In genomic region chr9:91981955-91982621, GRCm38 (mm10) we compare ENCODE assay signal across 21 mouse cellular contexts.
DNase-seq lines count a peak whose midpoint lies in the region; ATAC-seq and TF ChIP-seq lines count a peak whose summit lies in the region.
"Had no signal": no experiment of that assay in that cellular context is flagged by ENCODE, and none has a peak within 500 bp of the region (broad histone marks: within the 10 kb centered on the region; RNA-seq: fewer than 3 reads in every experiment).

No protein-coding gene starts in this region.

- WGBS in kidney, adult 2 months = 19% methylated on average over 9 of the region's 9 CpGs
- 54% methylated on average over 9 of the region's 9 CpGs for WGBS in lung, embryonic 14.5 days
- WGBS in hindbrain, postnatal 0 days = 63% methylated on average over 9 of the region's 9 CpGs

- H3K9ac ChIP-seq in lung, embryonic 14.5 days = no peak overlapping the region
- no peak overlapping the region for H3K9ac ChIP-seq in hindbrain, postnatal 0 days (replicated peaks; ENCODE audit: low read length)
- H3K9ac ChIP-seq: embryonic facial prominence, embryonic 12.5 days; forebrain, embryonic 15.5 days; heart, embryonic 15.5 days; hindbrain, embryonic 14.5 days; limb, embryonic 12.5 days; liver, embryonic 13.5 days had no signal

- no peak overlapping the region for H3K4me2 ChIP-seq in lung, embryonic 14.5 days
- H3K4me2 ChIP-seq in myocyte (ENCODE audit: low read depth) = peak overlapping the region; percentile 40
- no peak overlapping the region for H3K4me2 ChIP-seq in hindbrain, postnatal 0 days (ENCODE audit: low read depth, low read length)
- H3K4me2 ChIP-seq: embryonic facial prominence, embryonic 12.5 days; forebrain, embryonic 15.5 days; heart, embryonic 15.5 days; hindbrain, embryonic 14.5 days; limb, embryonic 12.5 days; liver, embryonic 13.5 days had no signal

- peaks cover 3% of the 10 kb centered on the region; the same call in 1 of the 2 replicates for H3K4me1 ChIP-seq in kidney, adult 2 months (ENCODE audit: control insufficient read depth, insufficient read depth, low read length)
- H3K4me1 ChIP-seq in lung, embryonic 14.5 days (ENCODE audit: insufficient read depth) = no peaks in the 10 kb centered on the region
- no peaks in the 10 kb centered on the region for H3K4me1 ChIP-seq in hindbrain, postnatal 0 days (ENCODE audit: insufficient read depth, low read length)
- H3K4me1 ChIP-seq: embryonic facial prominence, embryonic 12.5 days; heart, embryonic 15.5 days; limb, embryonic 12.5 days; liver, embryonic 13.5 days; midbrain, embryonic 10.5 days had no signal

- no peak overlapping the region for H3K27ac ChIP-seq in kidney, adult 2 months (ENCODE audit: insufficient read depth, low read depth, low read length)
- no peak overlapping the region for H3K27ac ChIP-seq in lung, embryonic 14.5 days (ENCODE audit: low read depth)
- H3K27ac ChIP-seq in hindbrain, postnatal 0 days = no peak overlapping the region
- H3K27ac ChIP-seq: embryonic facial prominence, embryonic 12.5 days; forebrain, embryonic 15.5 days; heart, embryonic 15.5 days; hindbrain, embryonic 14.5 days; limb, embryonic 12.5 days; liver, embryonic 13.5 days; midbrain, embryonic 10.5 days had no signal

- no peaks in the 10 kb centered on the region for H3K27me3 ChIP-seq in kidney, adult 2 months (replicated peaks; ENCODE audit: control insufficient read depth, insufficient read depth, low read length)
- no peaks in the 10 kb centered on the region for H3K27me3 ChIP-seq in lung, embryonic 14.5 days (ENCODE audit: insufficient read depth, low read length)
- H3K27me3 ChIP-seq in myocyte (ENCODE audit: control insufficient read depth, insufficient read depth, insufficient read length) = no peaks in the 10 kb centered on the region
- H3K27me3 ChIP-seq in hindbrain, postnatal 0 days (ENCODE audit: insufficient read depth, low read length) = no peaks in the 10 kb centered on the region
- H3K27me3 ChIP-seq: embryonic facial prominence, embryonic 12.5 days; forebrain, embryonic 15.5 days; heart, embryonic 15.5 days; limb, embryonic 12.5 days; liver, embryonic 13.5 days had no signal

- no peaks in the 10 kb centered on the region for H3K79me2 ChIP-seq in myocyte (ENCODE audit: control insufficient read depth, insufficient read depth)

- no peaks in the 10 kb centered on the region for H3K36me3 ChIP-seq in kidney, adult 2 months (ENCODE audit: control insufficient read depth, insufficient read depth, low read length)
- no peaks in the 10 kb centered on the region for H3K36me3 ChIP-seq in lung, embryonic 14.5 days (ENCODE audit: insufficient read depth)
- H3K36me3 ChIP-seq in myocyte (ENCODE audit: control insufficient read depth, insufficient read depth) = no peaks in the 10 kb centered on the region
- no peaks in the 10 kb centered on the region for H3K36me3 ChIP-seq in hindbrain, postnatal 0 days (ENCODE audit: insufficient read depth, low read length)
- H3K36me3 ChIP-seq: embryonic facial prominence, embryonic 12.5 days; forebrain, embryonic 15.5 days; heart, embryonic 15.5 days; limb, embryonic 12.5 days; liver, embryonic 13.5 days; midbrain, embryonic 10.5 days had no signal

- ATAC-seq in lung, embryonic 14.5 days (ENCODE audit: insufficient read depth) = no peak
- no peak for ATAC-seq in hindbrain, postnatal 0 days
- ATAC-seq: forebrain, embryonic 15.5 days had no signal

- TF ChIP-seq CTCF in kidney, adult 2 months (conservative IDR thresholded peaks at IDR 0.05; ENCODE audit: insufficient read depth, insufficient read length, low read depth, low read length) = no peak
- no peak for TF ChIP-seq CTCF in lung, embryonic 14.5 days (IDR thresholded peaks at IDR 0.05; ENCODE audit: low read depth)
- TF ChIP-seq CTCF in hindbrain, postnatal 0 days (IDR thresholded peaks at IDR 0.05; ENCODE audit: low read depth) = no peak

- no peak overlapping the region for H3K4me3 ChIP-seq in kidney, adult 2 months (ENCODE audit: insufficient read depth, low read depth, low read length)
- H3K4me3 ChIP-seq in lung, embryonic 14.5 days (ENCODE audit: low read depth, low read length) = no peak overlapping the region
- H3K4me3 ChIP-seq in myocyte = no peak overlapping the region
- no peak overlapping the region for H3K4me3 ChIP-seq in hindbrain, postnatal 0 days (ENCODE audit: low read length)
- H3K4me3 ChIP-seq: embryonic facial prominence, embryonic 12.5 days; forebrain, embryonic 15.5 days; heart, embryonic 15.5 days; limb, embryonic 12.5 days; liver, embryonic 13.5 days; midbrain, embryonic 10.5 days had no signal

- peak; percentile 71 for DNase-seq in kidney, adult 2 months
- no peak for DNase-seq in kidney, adult 11 months
- peak; percentile 20 for DNase-seq in lung, embryonic 14.5 days
- no peak for DNase-seq in lung, postnatal 36 days
- DNase-seq in fibroblast of lung, adult 2 months (ENCODE audit: low read depth) = peak; percentile 2
- DNase-seq in hindbrain, postnatal 0 days (ENCODE audit: low spot score) = no peak
- no peak for DNase-seq in cerebellum, adult 9-10 months
- DNase-seq: adrenal gland, postnatal 25 days; cerebellum, postnatal 10 days; gastrocnemius, postnatal 36 days; heart, postnatal 36 days; liver, embryonic 13.5 days; lung, adult 2 months; lung, postnatal 4 days had no signal

- no peaks in the 10 kb centered on the region for H3K9me3 ChIP-seq in lung, embryonic 14.5 days (ENCODE audit: low read depth, low read length)
- no peaks in the 10 kb centered on the region for H3K9me3 ChIP-seq in hindbrain, postnatal 0 days (ENCODE audit: low read length)
- H3K9me3 ChIP-seq: embryonic facial prominence, embryonic 12.5 days; forebrain, embryonic 15.5 days; heart, embryonic 15.5 days; limb, embryonic 12.5 days; liver, embryonic 13.5 days; midbrain, embryonic 10.5 days had no signal

- TF ChIP-seq POLR2A in kidney, adult 2 months (IDR thresholded peaks at IDR 0.05; ENCODE audit: low read depth, low read length) = no peak
- TF ChIP-seq POLR2A in myocyte (IDR thresholded peaks at IDR 0.05; ENCODE audit: insufficient read length, low read depth) = no peak

- no peak overlapping the region for H3ac ChIP-seq in myocyte (ENCODE audit: control insufficient read depth, insufficient read length)

TF ChIP-seq in myocyte, 11 proteins besides CTCF, POLR2A, EP300 and RAD21:
- TF ChIP-seq CEBPB (IDR thresholded peaks at IDR 0.05; ENCODE audit: insufficient read depth, poor library complexity, severe bottlenecking) = peak; percentile 71; the same call in 1 of the 2 replicates
- no peak for TF ChIP-seq TCF3 (IDR thresholded peaks at IDR 0.05; ENCODE audit: insufficient read length, low read depth)
- TF ChIP-seq USF1 (IDR thresholded peaks at IDR 0.05; ENCODE audit: low read depth) = no peak

Comparison
In these comparisons a context has a peak if more than half of its experiments do, and no peak if none do; other contexts are left out.
1. DNase-seq: peak in kidney, adult 2 months (single experiment), lung, embryonic 14.5 days (single experiment) and fibroblast of lung, adult 2 months (single experiment); none in kidney, adult 11 months (single experiment), lung, postnatal 36 days (single experiment), hindbrain, postnatal 0 days (single experiment) and cerebellum, adult 9-10 months (single experiment).